Mouse (Mus musculus): Measurements from ENCODE around the gene Psmb2.

Psmb2 gene

GRCm38 (mm10) chr4:126753268-126754230 is 76.1 kb downstream of the Psmb2 start, which contains the start of the genes Ncdn and AU040320:
Ncdn (minus strand) TSS chr4:126753438.
AU040320 (plus strand) TSS chr4:126753544.
- DNase-seq, result peak; percentile 94 to 95

DNA sequence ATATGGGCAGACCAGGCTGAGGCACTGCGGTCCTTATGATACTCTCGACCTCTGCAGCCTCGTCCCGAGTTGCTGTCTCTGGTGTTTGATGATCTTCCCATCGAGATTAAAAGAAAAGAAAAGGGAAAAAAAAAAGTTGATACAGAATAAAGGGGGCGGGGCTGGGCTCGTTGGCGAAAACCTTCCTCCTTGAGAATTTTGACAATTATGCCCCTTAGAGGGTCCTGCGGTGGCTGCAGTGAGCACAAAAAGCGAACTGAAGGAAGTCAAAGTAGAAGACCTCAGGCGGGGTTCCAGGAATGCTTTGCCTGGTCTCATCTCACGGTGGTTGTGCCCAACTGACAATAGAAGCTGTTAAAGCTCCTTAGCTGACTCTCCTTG is 76.8 kb downstream of the Psmb2 start:
- no peak for DNase-seq

GRCm38 (mm10) chr4:126754736-126755374 is 77.4 kb downstream of the Psmb2 start:
- no peak for DNase-seq

GRCm38 (mm10) chr4:126756766-126757165 is 79.3 kb downstream of the Psmb2 start:
- DNase-seq, result no peak

DNA sequence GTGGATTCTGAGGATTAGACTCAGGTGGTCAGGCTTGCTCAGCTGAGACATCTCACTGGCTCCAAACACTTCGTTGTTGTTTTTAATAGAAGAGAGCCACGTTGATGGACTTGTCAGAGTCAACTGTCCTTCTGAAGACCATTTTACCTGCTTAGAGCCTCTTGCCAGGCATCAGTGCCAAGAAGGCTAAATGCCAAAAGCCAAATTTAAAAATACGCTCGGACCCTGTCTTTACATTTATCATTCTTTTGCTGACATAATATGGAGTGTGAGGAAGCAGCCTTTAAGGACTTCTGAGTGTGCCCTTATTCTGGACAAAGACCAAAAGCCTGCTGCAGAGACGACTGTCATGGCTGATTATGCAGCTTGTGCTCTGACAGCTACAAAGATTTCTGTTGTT is 80.9 kb downstream of the Psmb2 start:
- DNase-seq, result no peak

Data from thymus, adult 18-20 months (tissue).